Mouse (Mus musculus): ENCODE measurements around the gene Snx5. TPM values are rescaled to one million over a fixed set of nuclear protein-coding genes. Genes with fewer than 3 reads are reported as not detected.

Gene Snx5
- 61.2 and 68.5 TPM in 2 replicates for polyA plus RNA-seq (2015; fragmentation: Nextera tagmentation; extraction: Ambion mirVana)

GRCm38 (mm10) chr2:144270507-144271420, at the start of gene Snx5, which contains the start of gene Mgme1:
TSS of gene Snx5 (minus strand) at chr2:144270906.
TSS of gene Mgme1 (plus strand) at chr2:144270663.
- peak within 1 kb of the TSS; percentile 84 for H3K4me2 ChIP-seq (replicated peaks; ENCODE audit: low read depth, low read length)
- peak; percentile 96 for DNase-seq (ENCODE audit: low spot score)
- TF ChIP-seq CTCF (IDR thresholded peaks at IDR 0.05) (no peak), EP300 (IDR thresholded peaks at IDR 0.05) (no peak)
- ATAC-seq, result peak; percentile 97
- WGBS, result under 1% methylated on average over 74 of the region's 93 CpGs
- H3K27me3 ChIP-seq (replicated peaks; ENCODE audit: insufficient read depth, low read length), result no peaks in the 10 kb centered on the region
- peaks cover 19% of the 10 kb centered on the region; the same call in 1 of the 2 replicates for H3K4me1 ChIP-seq (ENCODE audit: insufficient read depth, low read depth, low read length)
- H3K4me3 ChIP-seq (ENCODE audit: low read depth, low read length), result peak within 1 kb of the TSS; percentile 68
- H3K36me3 ChIP-seq (ENCODE audit: insufficient read depth, low read length), result no peaks in the 10 kb centered on the region
- H3K27ac ChIP-seq (ENCODE audit: low read length), result peak within 1 kb of the TSS; percentile 95
- peak within 1 kb of the TSS; percentile 92 for H3K9ac ChIP-seq (replicated peaks; ENCODE audit: low read depth)
- no peaks in the 10 kb centered on the region for H3K9me3 ChIP-seq (ENCODE audit: low read length)

DNA sequence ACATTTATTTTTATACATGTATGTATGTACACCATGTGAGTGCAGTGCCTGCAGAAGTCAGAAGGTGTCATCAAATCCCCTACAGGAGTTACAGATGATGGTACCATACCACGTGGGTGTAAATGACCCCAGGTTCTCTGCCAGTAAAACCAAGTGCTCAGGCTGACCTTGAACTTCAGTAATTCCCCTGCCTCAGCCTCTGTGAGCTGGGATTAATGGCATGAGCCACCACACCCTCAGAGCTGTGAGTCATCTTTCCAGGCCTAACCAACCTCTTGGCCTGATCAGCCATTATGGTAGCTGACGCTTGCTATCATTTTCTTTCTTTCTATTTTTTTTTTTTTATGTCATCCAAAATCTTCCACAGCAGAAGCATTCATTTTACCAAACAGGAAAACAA, 40.7 kb upstream of the Snx5 start:
- no peaks in the 10 kb centered on the region for H3K4me1 ChIP-seq (ENCODE audit: insufficient read depth, low read depth, low read length)
- no peaks in the 10 kb centered on the region for H3K9me3 ChIP-seq (ENCODE audit: low read length)
- no peak for DNase-seq (ENCODE audit: low spot score)
- H3K27me3 ChIP-seq (replicated peaks; ENCODE audit: insufficient read depth, low read length), result no peaks in the 10 kb centered on the region
- H3K36me3 ChIP-seq (ENCODE audit: insufficient read depth, low read length), result no peaks in the 10 kb centered on the region
- no peak overlapping the region for H3K4me3 ChIP-seq (ENCODE audit: low read depth, low read length)
- H3K4me2 ChIP-seq (replicated peaks; ENCODE audit: low read depth, low read length), result no peak overlapping the region
- H3K27ac ChIP-seq (ENCODE audit: low read length), result no peak overlapping the region
- TF ChIP-seq EP300 (IDR thresholded peaks at IDR 0.05) (no peak), CTCF (IDR thresholded peaks at IDR 0.05) (no peak)
- H3K9ac ChIP-seq (replicated peaks; ENCODE audit: low read depth), result no peak overlapping the region
- WGBS, result 84% methylated on average over 2 of the region's 2 CpGs
- no peak for ATAC-seq

- 47% methylated on average over 5 of the region's 5 CpGs for WGBS
- no peak for DNase-seq (ENCODE audit: low spot score)
Observed at GRCm38 (mm10) chr2:144310273-144310672, 39.6 kb upstream of the Snx5 start.

DNA sequence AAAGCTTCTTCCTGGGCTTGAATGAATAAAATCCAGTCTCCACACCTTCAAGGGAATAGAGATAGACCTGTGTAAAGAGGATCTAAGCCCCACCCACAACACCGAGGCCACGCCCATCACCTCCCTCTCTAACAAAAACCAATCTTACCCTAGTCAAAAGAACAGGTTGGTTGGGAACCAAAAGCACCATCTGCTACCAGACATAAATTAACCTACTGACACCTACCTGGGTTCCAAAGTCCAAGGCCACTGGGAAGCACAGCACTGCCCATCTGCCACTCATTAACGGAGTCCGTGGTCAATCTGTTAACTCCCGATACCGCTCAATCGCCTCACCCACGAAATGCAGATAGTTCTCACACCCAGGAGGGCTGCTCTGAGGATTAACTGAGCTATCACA, 37.9 kb upstream of the Snx5 start:
- no peak for ATAC-seq
- Histone ChIP-seq H3K27me3 (replicated peaks; ENCODE audit: insufficient read depth, low read length) (no peaks in the 10 kb centered on the region), H3K36me3 (ENCODE audit: insufficient read depth, low read length) (no peaks in the 10 kb centered on the region), H3K9me3 (ENCODE audit: low read length) (no peaks in the 10 kb centered on the region), H3K27ac (ENCODE audit: low read length) (no peak overlapping the region), H3K4me1 (ENCODE audit: insufficient read depth, low read depth, low read length) (no peaks in the 10 kb centered on the region), H3K4me2 (replicated peaks; ENCODE audit: low read depth, low read length) (no peak overlapping the region), H3K4me3 (ENCODE audit: low read depth, low read length) (no peak overlapping the region), H3K9ac (replicated peaks; ENCODE audit: low read depth) (no peak overlapping the region)
- 54% methylated on average over 8 of the region's 8 CpGs for WGBS
- TF ChIP-seq EP300 (IDR thresholded peaks at IDR 0.05) (no peak), CTCF (IDR thresholded peaks at IDR 0.05) (no peak)
- DNase-seq (ENCODE audit: low spot score), result no peak

More at GRCm38 (mm10) chr2:144310273-144310672, 39.6 kb upstream of the Snx5 start:
- no peaks in the 10 kb centered on the region for H3K36me3 ChIP-seq (ENCODE audit: insufficient read depth, low read length)
- H3K4me2 ChIP-seq (replicated peaks; ENCODE audit: low read depth, low read length), result no peak overlapping the region
- H3K9ac ChIP-seq (replicated peaks; ENCODE audit: low read depth), result no peak overlapping the region
- H3K27ac ChIP-seq (ENCODE audit: low read length), result no peak overlapping the region
- no peaks in the 10 kb centered on the region for H3K9me3 ChIP-seq (ENCODE audit: low read length)
- no peaks in the 10 kb centered on the region for H3K4me1 ChIP-seq (ENCODE audit: insufficient read depth, low read depth, low read length)
- H3K4me3 ChIP-seq (ENCODE audit: low read depth, low read length), result no peak overlapping the region
- no peaks in the 10 kb centered on the region for H3K27me3 ChIP-seq (replicated peaks; ENCODE audit: insufficient read depth, low read length)
- TF ChIP-seq EP300 (IDR thresholded peaks at IDR 0.05) (no peak), CTCF (IDR thresholded peaks at IDR 0.05) (no peak)
- ATAC-seq, result no peak

DNA sequence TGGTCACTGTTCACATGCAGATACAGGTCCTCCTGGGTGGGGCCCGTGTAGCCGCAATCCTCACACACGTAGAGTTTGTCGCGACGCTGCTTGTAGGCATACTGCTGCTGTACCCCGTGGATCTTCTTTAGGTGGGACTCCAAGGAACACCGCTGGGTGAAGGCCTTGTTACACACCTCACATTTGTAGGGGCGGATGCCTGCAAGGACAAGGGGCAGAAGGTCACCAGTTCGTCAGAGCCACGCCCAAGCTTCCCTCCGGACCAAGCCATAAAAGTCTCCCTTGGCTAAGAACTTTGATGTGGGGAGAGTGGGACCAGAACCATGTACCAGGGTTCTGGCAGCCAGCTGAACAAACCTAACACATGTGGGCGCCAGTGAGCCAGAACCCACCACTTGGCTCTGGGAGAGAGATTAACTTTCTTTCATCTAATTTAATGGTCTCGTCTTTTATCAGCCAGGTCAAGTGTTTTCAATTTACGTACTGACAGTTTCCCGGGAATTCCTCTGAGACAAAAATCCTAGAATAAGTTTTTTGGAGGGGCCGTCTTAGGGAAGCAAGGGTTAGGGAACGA, 35.1 kb upstream of the Snx5 start:
- Histone ChIP-seq H3K27ac (ENCODE audit: low read length) (no peak overlapping the region), H3K36me3 (ENCODE audit: insufficient read depth, low read length) (no peaks in the 10 kb centered on the region), H3K4me2 (replicated peaks; ENCODE audit: low read depth, low read length) (no peak overlapping the region), H3K9ac (replicated peaks; ENCODE audit: low read depth) (no peak overlapping the region), H3K4me1 (ENCODE audit: insufficient read depth, low read depth, low read length) (no peaks in the 10 kb centered on the region), H3K9me3 (ENCODE audit: low read length) (no peaks in the 10 kb centered on the region), H3K4me3 (ENCODE audit: low read depth, low read length) (no peak overlapping the region), H3K27me3 (replicated peaks; ENCODE audit: insufficient read depth, low read length) (no peaks in the 10 kb centered on the region)
- peak; percentile 47 for TF ChIP-seq CTCF (IDR thresholded peaks at IDR 0.05)
- TF ChIP-seq EP300 (IDR thresholded peaks at IDR 0.05), result no peak
- ATAC-seq (no peak), DNase-seq (ENCODE audit: low spot score) (no peak)
- WGBS, result 62% methylated on average over 18 of the region's 18 CpGs

DNA sequence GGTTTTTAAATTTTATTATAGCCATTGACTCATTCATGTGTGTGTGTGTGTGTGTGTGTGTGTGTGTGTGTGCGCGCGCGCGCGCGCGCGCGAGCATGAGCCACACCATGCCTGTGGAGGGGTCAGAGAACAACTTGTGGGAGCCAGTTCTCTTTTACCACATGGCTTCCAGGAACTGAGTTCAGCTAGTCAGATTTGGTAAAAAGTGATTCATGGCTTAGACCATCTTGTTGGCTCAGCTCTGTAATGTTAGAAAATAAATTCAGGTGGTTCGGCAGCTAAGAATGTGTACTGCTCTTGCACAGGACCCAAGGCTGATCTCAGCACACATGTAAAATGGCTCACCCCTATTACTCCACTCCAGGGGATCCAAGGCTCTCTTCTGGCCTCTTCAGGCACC, 30.4 kb upstream of the Snx5 start:
- H3K4me3 ChIP-seq (ENCODE audit: low read depth, low read length), result no peak overlapping the region
- WGBS, result 82% methylated on average over 11 of the region's 11 CpGs
- no peak overlapping the region for H3K27ac ChIP-seq (ENCODE audit: low read length)
- H3K36me3 ChIP-seq (ENCODE audit: insufficient read depth, low read length), result no peaks in the 10 kb centered on the region
- H3K27me3 ChIP-seq (replicated peaks; ENCODE audit: insufficient read depth, low read length), result no peaks in the 10 kb centered on the region
- H3K4me1 ChIP-seq (ENCODE audit: insufficient read depth, low read depth, low read length), result no peaks in the 10 kb centered on the region
- H3K9ac ChIP-seq (replicated peaks; ENCODE audit: low read depth), result no peak overlapping the region
- H3K9me3 ChIP-seq (ENCODE audit: low read length), result no peaks in the 10 kb centered on the region
- DNase-seq (ENCODE audit: low spot score), result no peak
- no peak overlapping the region for H3K4me2 ChIP-seq (replicated peaks; ENCODE audit: low read depth, low read length)
- no peak for ATAC-seq
- TF ChIP-seq CTCF (IDR thresholded peaks at IDR 0.05), result no peak
- no peak for TF ChIP-seq EP300 (IDR thresholded peaks at IDR 0.05)

Measured in lung, postnatal 0 days (tissue).